Mouse (Mus musculus) forelimb bud, embryonic 11.5 days (tissue): ENCODE data around the gene Gpr108.
A peak's percentile ranks its signal among the peaks of the same experiment; 100 is the strongest.

Experiments
- DNase-seq: peaks from one replicate; pipeline ENCODE4 v3.0.0-alpha.2; 2012; ENCODE audit warnings: low read depth, low spot score

Gpr108 gene

DNA sequence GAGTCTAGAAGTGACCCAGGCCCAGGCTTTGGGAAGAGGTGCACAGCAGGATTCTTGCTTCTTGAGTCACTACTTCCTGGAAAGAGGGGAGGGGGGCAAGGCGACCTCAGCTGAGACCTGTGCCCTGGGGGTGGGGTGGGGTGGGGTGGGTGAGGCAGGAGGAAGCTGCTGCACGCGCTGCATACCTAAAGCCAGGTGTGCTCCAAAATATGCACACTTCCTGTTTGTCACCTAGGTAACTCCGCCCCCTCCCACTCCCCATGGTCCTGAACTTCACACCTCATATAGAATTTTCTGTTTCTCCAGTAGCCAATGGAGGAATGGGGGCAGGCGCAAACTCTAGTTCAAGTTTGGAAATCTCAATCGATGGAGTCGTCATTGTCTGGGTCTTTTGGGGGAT is 25.6 kb upstream of the Gpr108 start:
- no peak for DNase-seq

- DNase-seq, result no peak
Measured at GRCm38 (mm10) chr17:57271301-57271700, 23.1 kb upstream of the Gpr108 start.

- DNase-seq, result no peak
Measured at GRCm38 (mm10) chr17:57267556-57268126, 19.4 kb upstream of the Gpr108 start.

DNA sequence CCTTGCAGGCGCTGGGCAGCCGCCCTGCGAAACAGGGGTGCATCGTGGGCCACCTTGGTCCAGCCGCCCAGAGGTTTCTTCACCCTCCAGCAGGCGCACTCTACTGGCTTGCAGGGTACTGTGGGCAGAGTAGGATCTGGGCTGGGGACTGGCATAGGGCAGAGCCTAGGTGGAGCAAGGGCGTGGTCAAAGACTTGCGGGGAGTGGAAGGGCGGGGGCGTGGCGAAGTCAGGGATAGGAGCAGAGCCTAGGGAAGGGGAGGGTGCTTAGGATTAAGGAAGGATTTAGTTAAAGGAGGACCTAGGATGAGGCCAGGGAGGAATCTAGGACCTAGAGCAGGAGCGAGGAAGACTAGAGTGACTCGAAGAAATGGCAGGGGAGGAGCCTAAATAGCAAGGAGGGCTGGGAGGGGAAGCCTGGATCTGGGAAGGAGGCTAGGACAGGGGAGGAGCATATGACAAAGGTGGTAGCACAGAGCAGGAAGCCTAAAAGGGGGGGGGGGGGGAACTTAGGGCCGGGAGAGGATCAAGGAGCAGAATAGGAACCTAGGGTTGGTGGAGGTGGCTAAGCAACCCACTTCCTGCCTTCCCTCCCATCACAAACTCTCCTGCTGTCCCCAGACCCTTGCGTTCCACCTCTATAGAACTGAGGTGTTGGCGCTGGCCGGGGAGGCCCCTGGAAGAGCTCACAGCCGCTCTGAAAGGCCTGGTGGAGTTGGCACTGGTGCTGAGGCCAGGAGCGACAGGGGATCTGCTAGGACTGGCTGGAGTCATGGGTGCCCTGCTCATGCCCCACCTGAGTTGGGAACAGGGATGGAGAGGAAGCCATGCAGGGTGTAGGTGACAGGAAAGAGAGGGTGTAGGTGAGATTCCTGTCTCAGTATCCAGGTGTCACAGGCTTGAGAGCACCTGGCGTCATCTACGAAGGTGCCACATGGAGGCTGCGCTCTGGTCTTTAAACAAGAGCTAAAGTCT is 17.0 kb upstream of the Gpr108 start:
- no peak for DNase-seq

DNA sequence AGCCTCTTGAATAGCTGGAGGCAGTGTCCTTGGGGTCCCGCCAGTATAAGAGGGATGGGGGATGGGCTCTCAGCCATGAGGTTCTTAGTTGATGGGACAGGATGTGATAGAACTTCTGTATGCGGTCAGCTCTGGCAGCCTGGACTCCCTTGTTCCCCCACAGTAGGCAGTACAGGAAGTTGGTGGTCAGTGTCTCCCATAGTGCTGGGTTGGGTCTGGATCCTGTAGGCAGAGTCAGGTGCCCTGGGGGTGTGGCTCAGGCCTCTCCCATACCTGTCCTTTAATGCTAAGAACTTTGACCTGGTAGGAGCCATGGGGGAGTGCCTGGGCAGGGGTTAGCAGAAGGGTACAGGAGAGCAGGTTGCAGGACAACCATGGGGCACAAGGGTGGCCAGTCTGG is 15.9 kb upstream of the Gpr108 start:
- DNase-seq, result no peak

DNA sequence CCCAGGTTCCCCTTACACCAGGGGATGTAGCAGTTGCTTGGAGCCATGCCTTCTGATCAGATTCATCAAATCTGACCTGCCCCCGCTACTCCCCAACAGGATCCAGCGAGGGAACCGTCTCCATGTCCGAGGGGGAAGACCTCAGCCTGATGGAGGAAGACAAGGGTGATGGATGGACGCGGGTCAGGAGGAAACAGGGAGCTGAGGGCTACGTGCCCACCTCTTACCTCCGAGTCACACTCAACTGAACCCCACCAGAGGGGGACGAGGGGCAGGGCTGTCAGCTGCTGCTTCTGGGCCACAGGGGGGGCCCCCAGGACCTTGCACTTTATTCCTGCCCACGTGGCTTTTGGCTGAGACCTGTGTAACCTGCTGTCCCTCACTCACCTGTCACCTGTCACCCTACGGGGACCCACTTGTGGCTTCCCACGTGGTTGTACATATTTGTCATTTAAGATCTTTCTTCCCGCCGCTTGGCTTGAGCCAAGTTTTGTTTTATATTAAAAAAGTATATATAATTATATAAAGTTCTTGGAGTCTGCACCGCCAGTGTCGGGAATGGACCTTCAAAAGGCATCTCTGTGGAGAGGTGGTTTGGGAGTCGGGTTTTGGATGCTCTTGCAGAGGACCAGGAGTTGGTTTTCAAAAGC is 14.8 kb upstream of the Gpr108 start:
- DNase-seq, result no peak

DNA sequence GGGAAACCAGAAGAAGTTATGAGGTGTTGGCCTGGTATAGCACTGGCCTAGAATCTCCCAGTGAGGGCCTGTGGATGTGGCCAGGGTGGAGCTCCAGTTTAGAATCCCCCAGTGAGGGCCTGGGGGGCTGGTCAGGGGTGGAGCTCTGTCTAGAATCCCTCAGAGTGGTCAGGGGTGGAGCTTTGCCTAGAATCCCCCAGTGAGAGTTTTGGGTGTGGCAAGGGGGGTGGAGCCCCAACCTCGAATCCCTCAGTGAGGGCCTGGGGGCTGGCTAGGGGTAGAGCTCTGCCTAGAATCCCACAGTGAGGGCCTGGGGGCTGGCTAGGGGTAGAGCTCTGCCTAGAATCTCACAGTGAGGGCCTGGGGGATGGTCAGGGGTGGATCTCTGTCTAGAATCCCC is 13.6 kb upstream of the Gpr108 start:
- no peak for DNase-seq

GRCm38 (mm10) chr17:57261286-57261685 is 13.0 kb upstream of the Gpr108 start:
- no peak for DNase-seq

GRCm38 (mm10) chr17:57260351-57260750 is 12.1 kb upstream of the Gpr108 start:
- no peak for DNase-seq

GRCm38 (mm10) chr17:57259742-57260141 is 11.5 kb upstream of the Gpr108 start:
- DNase-seq, result no peak

DNA sequence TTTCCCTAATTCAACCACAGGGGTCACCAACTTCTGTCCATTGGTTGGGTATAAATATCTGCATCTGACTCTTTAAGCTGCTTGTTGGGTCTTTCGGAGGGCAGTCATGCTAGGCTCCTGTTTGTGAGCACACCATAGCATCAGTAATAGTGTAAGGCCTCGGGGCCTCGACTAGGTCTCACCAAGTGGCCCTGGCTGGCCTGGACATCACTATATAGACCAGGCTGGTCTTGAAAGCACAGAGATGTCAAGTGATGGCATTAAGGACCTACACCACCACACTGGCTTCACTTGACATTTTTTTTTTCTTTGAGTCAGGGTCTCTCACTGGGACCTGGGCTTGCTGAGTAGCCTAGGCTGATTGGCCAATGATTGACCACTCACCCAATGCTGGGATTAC is 9.9 kb upstream of the Gpr108 start:
- DNase-seq, result no peak

- no peak for DNase-seq
Measured at GRCm38 (mm10) chr17:57256921-57257485, 8.8 kb upstream of the Gpr108 start.

GRCm38 (mm10) chr17:57255354-57255753 is 7.1 kb upstream of the Gpr108 start:
- DNase-seq, result no peak

DNA sequence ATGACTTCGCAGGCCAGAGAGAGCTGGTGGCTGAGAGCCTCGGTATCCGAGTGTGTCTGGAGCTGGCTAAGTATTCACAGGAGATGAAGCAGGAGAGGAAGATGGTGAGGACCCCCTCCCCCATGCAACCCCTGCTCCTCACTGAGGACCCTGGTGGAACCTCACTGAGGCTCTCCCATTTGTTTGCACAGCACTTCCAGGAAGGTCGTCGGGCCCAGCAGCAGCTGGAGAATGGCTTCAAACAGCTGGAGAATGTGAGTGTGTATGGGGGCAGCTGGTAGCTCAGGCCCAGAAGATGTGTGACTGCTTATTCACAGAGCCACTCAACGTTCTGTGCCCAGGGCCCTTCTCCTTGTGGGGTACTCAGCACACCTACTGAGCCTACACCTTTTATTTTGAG is 5.1 kb upstream of the Gpr108 start:
- DNase-seq, result no peak

DNA sequence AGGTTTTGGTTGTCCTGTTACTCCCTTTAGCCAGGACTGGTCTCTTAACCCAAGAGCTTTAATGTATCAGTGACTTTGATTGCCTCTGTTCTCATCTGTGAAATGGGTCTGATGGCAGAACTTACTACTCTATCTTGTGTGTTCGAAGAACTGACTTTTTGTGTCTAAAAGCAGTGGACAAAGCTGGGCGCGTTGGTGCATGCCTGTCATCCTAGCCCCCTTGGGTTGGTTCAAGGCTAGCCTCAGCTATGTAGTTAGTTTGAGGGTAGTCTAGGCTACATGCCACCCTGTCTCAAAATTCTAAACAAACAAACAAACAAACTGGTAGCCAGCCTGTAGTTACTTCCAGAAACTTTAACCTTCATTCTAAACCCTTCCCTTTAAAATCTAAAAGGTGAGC is 3.2 kb upstream of the Gpr108 start:
- no peak for DNase-seq

GRCm38 (mm10) chr17:57250461-57251160 is 2.4 kb upstream of the Gpr108 start:
- DNase-seq, result peak; percentile 12

- DNase-seq, result peak; percentile 91
Measured at GRCm38 (mm10) chr17:57249186-57250181, 1.2 kb upstream of the Gpr108 start, which contains the start of gene Trip10. TSS of gene Trip10 (plus strand) at chr17:57249455.

DNA sequence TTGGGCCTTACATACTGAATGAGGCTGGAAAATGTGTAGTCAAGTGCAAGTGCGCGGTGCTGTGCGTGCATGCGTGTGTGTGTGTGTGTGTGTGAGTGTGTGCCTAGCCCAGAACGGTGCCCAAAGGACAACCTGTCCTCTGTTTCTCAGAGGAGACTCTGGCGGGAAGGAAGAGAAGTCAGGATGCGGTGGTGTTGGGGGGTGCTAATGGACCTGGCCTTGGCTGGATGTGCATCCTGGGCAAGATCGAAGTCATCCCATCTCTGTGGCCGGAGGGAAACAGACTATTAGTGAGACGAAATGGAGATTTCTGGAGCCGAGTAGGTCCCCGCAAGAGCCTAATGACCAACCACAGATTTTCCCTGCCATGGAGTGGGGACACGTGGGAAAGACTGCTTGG is 525 bp upstream of the Gpr108 start:
- DNase-seq, result no peak

- peak; percentile 99 for DNase-seq
Measured at GRCm38 (mm10) chr17:57247393-57248200, 649 bp downstream of the Gpr108 start.
